Mouse (Mus musculus): ENCODE measurements at regions not wholly inside any gene's neighbourhood (a gene's known extent, or its start where the extent isn't known, plus 50 kb on each side); places are given as distances from the start of the nearest gene placed in this dataset.

- no peak overlapping the region for H3K4me3 ChIP-seq
- TF ChIP-seq CTCF (IDR thresholded peaks at IDR 0.05): no peak
- intact Hi-C loops (cut with DNase I): no loop called here
- no peak for DNase-seq
- no peak overlapping the region for H3K27ac ChIP-seq
Observed at GRCm38 (mm10) chr3:66685136-66685535, 296.1 kb upstream of the Rsrc1 start.

- H3K4me3 ChIP-seq: no peak overlapping the region
- no peak for TF ChIP-seq CTCF (IDR thresholded peaks at IDR 0.05)
- intact Hi-C loops (cut with DNase I): no loop called here
- H3K27ac ChIP-seq: no peak overlapping the region
- no peak for DNase-seq
Observed at GRCm38 (mm10) chr3:66687126-66687525, 294.1 kb upstream of the Rsrc1 start.

GRCm38 (mm10) chr3:66690906-66691522 lies 290.2 kb upstream of the Rsrc1 start:
- intact Hi-C loops (cut with DNase I): no loop called here
- TF ChIP-seq CTCF (IDR thresholded peaks at IDR 0.05): no peak
- Histone ChIP-seq H3K27ac (no peak overlapping the region), H3K4me3 (no peak overlapping the region)
- no peak for DNase-seq

GRCm38 (mm10) chr3:66695125-66695524 lies 286.1 kb upstream of the Rsrc1 start:
- TF ChIP-seq CTCF (IDR thresholded peaks at IDR 0.05): no peak
- Histone ChIP-seq H3K27ac (no peak overlapping the region), H3K4me3 (no peak overlapping the region)
- no peak for DNase-seq
- intact Hi-C loops (cut with DNase I): no loop called here

- intact Hi-C loops (cut with DNase I): no loop called here
- H3K27ac ChIP-seq: no peak overlapping the region
- H3K4me3 ChIP-seq: no peak overlapping the region
- DNase-seq: no peak
- no peak for TF ChIP-seq CTCF (IDR thresholded peaks at IDR 0.05)
Observed at GRCm38 (mm10) chr3:66695661-66696253, 285.4 kb upstream of the Rsrc1 start.

GRCm38 (mm10) chr3:66698083-66698482 lies 283.1 kb upstream of the Rsrc1 start:
- TF ChIP-seq CTCF (IDR thresholded peaks at IDR 0.05): no peak
- intact Hi-C loops (cut with DNase I): no loop called here
- H3K4me3 ChIP-seq: no peak overlapping the region
- no peak overlapping the region for H3K27ac ChIP-seq
- DNase-seq: no peak

- Histone ChIP-seq H3K4me3 (no peak overlapping the region), H3K27ac (no peak overlapping the region)
- no peak for TF ChIP-seq CTCF (IDR thresholded peaks at IDR 0.05)
- no peak for DNase-seq
- intact Hi-C loops (cut with DNase I): no loop called here
Observed at GRCm38 (mm10) chr3:66705766-66706165, 275.4 kb upstream of the Rsrc1 start.

- Histone ChIP-seq H3K27ac (no peak overlapping the region), H3K4me3 (no peak overlapping the region)
- intact Hi-C loops (cut with DNase I): no loop called here
- DNase-seq: no peak
- no peak for TF ChIP-seq CTCF (IDR thresholded peaks at IDR 0.05)
Observed at GRCm38 (mm10) chr3:66735468-66735867, 245.7 kb upstream of the Rsrc1 start.

GRCm38 (mm10) chr3:66738201-66739062 lies 242.8 kb upstream of the Rsrc1 start:
- DNase-seq: no peak
- Histone ChIP-seq H3K27ac (no peak overlapping the region), H3K4me3 (no peak overlapping the region)
- TF ChIP-seq CTCF (IDR thresholded peaks at IDR 0.05): no peak
- intact Hi-C loops (cut with DNase I): no loop called here

- intact Hi-C loops (cut with DNase I): no loop called here
- Histone ChIP-seq H3K27ac (no peak overlapping the region), H3K4me3 (no peak overlapping the region)
- no peak for DNase-seq
- no peak for TF ChIP-seq CTCF (IDR thresholded peaks at IDR 0.05)
Observed at GRCm38 (mm10) chr3:66739356-66740014, 241.7 kb upstream of the Rsrc1 start.

- no peak overlapping the region for H3K27ac ChIP-seq
- H3K4me3 ChIP-seq: no peak overlapping the region
- no peak for DNase-seq
- intact Hi-C loops (cut with DNase I): no loop called here
- TF ChIP-seq CTCF (IDR thresholded peaks at IDR 0.05): no peak
Observed at GRCm38 (mm10) chr3:66744133-66744913, 236.9 kb upstream of the Rsrc1 start.

GRCm38 (mm10) chr3:66746373-66747072 lies 234.7 kb upstream of the Rsrc1 start:
- no peak overlapping the region for H3K27ac ChIP-seq
- peak overlapping the region; percentile 35 for H3K4me3 ChIP-seq
- TF ChIP-seq CTCF (IDR thresholded peaks at IDR 0.05): no peak
- no peak for DNase-seq
- intact Hi-C loops (cut with DNase I): no loop called here
